Mouse (Mus musculus) heart, embryonic 11.5 days (tissue): ENCODE measurements at regions not wholly inside any gene's neighbourhood (a gene's known extent, or its start where the extent isn't known, plus 50 kb on each side); places are given as distances from the start of the nearest gene placed in this dataset.

ENCODE experiments used
- ATAC-seq: fragments of 200-750 bp; cut with Nextera tagmentation; replicated peaks from 2 replicates; pipeline ENCODE4 v1.8.0; 2017; ENCODE audit warnings: moderate library complexity; ENCODE audit not compliant: insufficient number of reproducible peaks, low FRiP score, low TSS enrichment
- H3K27ac ChIP-seq: fragments of 300-500 bp; sonication (generic); 2 replicates; pipeline ENCODE4 v1.5.1; 2014; ENCODE audit warnings: mild to moderate bottlenecking, low read depth, low read length
- H3K27me3 ChIP-seq: fragments of 300-500 bp; sonication (generic); 2 replicates; pipeline ENCODE4 v1.6.1; 2014; ENCODE audit warnings: mild to moderate bottlenecking, low read length, mixed read lengths; ENCODE audit not compliant: control insufficient read depth, insufficient read depth
- H3K36me3 ChIP-seq: fragments of 300-500 bp; sonication (generic); 2 replicates; pipeline ENCODE4 v1.6.1; 2014; ENCODE audit warnings: mild to moderate bottlenecking, low read length, moderate library complexity, mixed read lengths; ENCODE audit not compliant: control insufficient read depth, insufficient read depth
- H3K4me1 ChIP-seq: fragments of 300-500 bp; sonication (generic); 2 replicates; pipeline ENCODE4 v1.6.1; 2014; ENCODE audit warnings: low read length; ENCODE audit not compliant: control insufficient read depth, insufficient read depth
- H3K4me2 ChIP-seq: fragments of 300-500 bp; sonication (generic); 2 replicates; pipeline ENCODE4 v1.6.1; 2014; ENCODE audit warnings: mild to moderate bottlenecking, moderate library complexity
- H3K4me3 ChIP-seq: fragments of 300-500 bp; sonication (generic); 2 replicates; pipeline ENCODE4 v1.5.1; 2014; ENCODE audit warnings: low read depth, low read length
- H3K9ac ChIP-seq: fragments of 300-500 bp; sonication (generic); 2 replicates; pipeline ENCODE4 v1.6.1; 2014; ENCODE audit warnings: mild to moderate bottlenecking, low read depth, low read length, moderate library complexity
- H3K9me3 ChIP-seq: fragments of 300-500 bp; sonication (generic); replicated peaks from 2 replicates; pipeline ENCODE4 v1.6.1; 2016; ENCODE audit warnings: low read length; ENCODE audit not compliant: control insufficient read depth
- WGBS: fragments of 180-500 bp; shearing (Covaris S2); extraction: QIAGEN DNeasy Blood & Tissue Kit; methylation state at CpG from one replicate; pipeline ENCODE4 v1.1.7; 2014; ENCODE audit not compliant: insufficient replicate concordance; 5-methylcytosine and 5-hydroxymethylcytosine counted together

- no peaks in the 10 kb centered on the region for H3K9me3 ChIP-seq
- no peak overlapping the region for H3K4me2 ChIP-seq
- no peak overlapping the region for H3K4me3 ChIP-seq
- no peak for ATAC-seq
- H3K27me3 ChIP-seq = no peaks in the 10 kb centered on the region
- H3K36me3 ChIP-seq = no peaks in the 10 kb centered on the region
- 48% methylated on average over 11 of the region's 11 CpGs for WGBS
- H3K4me1 ChIP-seq = peaks cover 6% of the 10 kb centered on the region; the same call in 1 of the 2 replicates
- H3K27ac ChIP-seq = no peak overlapping the region
- H3K9ac ChIP-seq = no peak overlapping the region
Observed at GRCm38 (mm10) chr6:51709340-51710067, 185.8 kb downstream of the Snx10 start.

- no peak overlapping the region for H3K27ac ChIP-seq
- no peak overlapping the region for H3K9ac ChIP-seq
- H3K9me3 ChIP-seq = no peaks in the 10 kb centered on the region
- no peak overlapping the region for H3K4me2 ChIP-seq
- H3K4me1 ChIP-seq = peaks cover 6% of the 10 kb centered on the region; the same call in 1 of the 2 replicates
- H3K27me3 ChIP-seq = no peaks in the 10 kb centered on the region
- WGBS = 71% methylated on average over 5 of the region's 5 CpGs
- no peaks in the 10 kb centered on the region for H3K36me3 ChIP-seq
- ATAC-seq = no peak
- H3K4me3 ChIP-seq = no peak overlapping the region
Observed at GRCm38 (mm10) chr6:51710153-51710552, 186.5 kb downstream of the Snx10 start.

- WGBS = 78% methylated on average over 15 of the region's 15 CpGs
- H3K27me3 ChIP-seq = no peaks in the 10 kb centered on the region
- H3K27ac ChIP-seq = no peak overlapping the region
- H3K36me3 ChIP-seq = no peaks in the 10 kb centered on the region
- no peak overlapping the region for H3K9ac ChIP-seq
- peaks cover 6% of the 10 kb centered on the region; the same call in 1 of the 2 replicates for H3K4me1 ChIP-seq
- H3K9me3 ChIP-seq = no peaks in the 10 kb centered on the region
- no peak overlapping the region for H3K4me2 ChIP-seq
- ATAC-seq = no peak
- H3K4me3 ChIP-seq = no peak overlapping the region
Observed at GRCm38 (mm10) chr6:51710926-51711615, 187.4 kb downstream of the Snx10 start.

GRCm38 (mm10) chr6:51711616-51711970 lies 187.9 kb downstream of the Snx10 start:
- WGBS = 84% methylated on average over 7 of the region's 7 CpGs
- Histone ChIP-seq H3K27ac (no peak overlapping the region), H3K4me2 (no peak overlapping the region), H3K36me3 (no peaks in the 10 kb centered on the region), H3K9me3 (no peaks in the 10 kb centered on the region), H3K9ac (no peak overlapping the region), H3K27me3 (no peaks in the 10 kb centered on the region), H3K4me3 (no peak overlapping the region), H3K4me1 (peaks cover 6% of the 10 kb centered on the region; the same call in 1 of the 2 replicates)
- no peak for ATAC-seq

GRCm38 (mm10) chr6:51715158-51715840 lies 191.6 kb downstream of the Snx10 start:
- Histone ChIP-seq H3K4me1 (no peaks in the 10 kb centered on the region), H3K4me3 (no peak overlapping the region), H3K9me3 (no peaks in the 10 kb centered on the region), H3K36me3 (no peaks in the 10 kb centered on the region), H3K27ac (no peak overlapping the region), H3K4me2 (no peak overlapping the region), H3K27me3 (no peaks in the 10 kb centered on the region), H3K9ac (no peak overlapping the region)
- no peak for ATAC-seq
- WGBS = 42% methylated on average over 8 of the region's 8 CpGs

GRCm38 (mm10) chr6:51717386-51717785 lies 193.7 kb downstream of the Snx10 start:
- Histone ChIP-seq H3K9ac (no peak overlapping the region), H3K27ac (no peak overlapping the region), H3K36me3 (no peaks in the 10 kb centered on the region), H3K4me3 (no peak overlapping the region), H3K4me2 (no peak overlapping the region), H3K4me1 (no peaks in the 10 kb centered on the region), H3K27me3 (no peaks in the 10 kb centered on the region), H3K9me3 (no peaks in the 10 kb centered on the region)
- 67% methylated on average over 7 of the region's 7 CpGs for WGBS
- ATAC-seq = no peak

GRCm38 (mm10) chr6:51720705-51721104 lies 197.0 kb downstream of the Snx10 start:
- Histone ChIP-seq H3K4me2 (no peak overlapping the region), H3K4me3 (no peak overlapping the region), H3K9ac (no peak overlapping the region), H3K9me3 (no peaks in the 10 kb centered on the region), H3K36me3 (no peaks in the 10 kb centered on the region), H3K4me1 (no peaks in the 10 kb centered on the region), H3K27me3 (no peaks in the 10 kb centered on the region), H3K27ac (no peak overlapping the region)
- WGBS = 75% methylated on average over 7 of the region's 7 CpGs
- ATAC-seq = no peak

- WGBS = 25% methylated on average over 4 of the region's 4 CpGs
- no peaks in the 10 kb centered on the region for H3K4me1 ChIP-seq
- no peaks in the 10 kb centered on the region for H3K36me3 ChIP-seq
- H3K27ac ChIP-seq = no peak overlapping the region
- no peaks in the 10 kb centered on the region for H3K9me3 ChIP-seq
- no peak overlapping the region for H3K4me2 ChIP-seq
- H3K4me3 ChIP-seq = no peak overlapping the region
- H3K9ac ChIP-seq = no peak overlapping the region
- H3K27me3 ChIP-seq = no peaks in the 10 kb centered on the region
- ATAC-seq = no peak
Observed at GRCm38 (mm10) chr6:51723053-51723452, 199.4 kb downstream of the Snx10 start.
